Mouse (Mus musculus) testis, adult 2 months (tissue): ENCODE data around the gene Ost4. TPM values are rescaled to one million over a fixed set of nuclear protein-coding genes. Genes with fewer than 3 reads are reported as not detected.

Source experiments
- H3K27ac ChIP-seq: fragments of 200-500 bp; 2 replicates; pipeline ENCODE4 v1.5.1; 2012; ENCODE audit warnings: low read depth, low read length; ENCODE audit not compliant: control insufficient read depth, insufficient read depth
- H3K27me3 ChIP-seq: fragments of 200-500 bp; 2 replicates; pipeline ENCODE4 v1.6.1; 2012; ENCODE audit warnings: mild to moderate bottlenecking, low read length, moderate library complexity; ENCODE audit not compliant: control insufficient read depth, insufficient read depth
- H3K36me3 ChIP-seq: fragments of 200-500 bp; 2 replicates; pipeline ENCODE4 v1.6.1; 2012; ENCODE audit warnings: mild to moderate bottlenecking, low read length; ENCODE audit not compliant: control insufficient read depth, insufficient read depth
- H3K4me1 ChIP-seq: fragments of 200-500 bp; 2 replicates; pipeline ENCODE4 v1.6.1; 2012; ENCODE audit warnings: low read length; ENCODE audit not compliant: control insufficient read depth, insufficient read depth
- H3K4me3 ChIP-seq: fragments of 200-500 bp; 2 replicates; pipeline ENCODE4 v1.5.1; 2012; ENCODE audit warnings: low read depth, mild to moderate bottlenecking, low read length, moderate library complexity, mixed read lengths; ENCODE audit not compliant: control insufficient read depth
- CTCF ChIP-seq: fragments of 200-500 bp; IDR thresholded peaks from 2 replicates; pipeline ENCODE4 v1.5.1; 2012; ENCODE audit warnings: low read depth, mild to moderate bottlenecking, inconsistent platforms, low read length, moderate library complexity; ENCODE audit not compliant: control insufficient read depth, insufficient read depth, insufficient replicate concordance
- POLR2A ChIP-seq: fragments of 200-500 bp; IDR thresholded peaks from 2 replicates; pipeline ENCODE4 v1.6.1; 2012; ENCODE audit warnings: low read depth, mild to moderate bottlenecking, inconsistent platforms, low read length, moderate library complexity; ENCODE audit not compliant: control insufficient read depth
- polyA plus RNA-seq: library from polyadenylated mRNA; depleted of rRNA; stranded (reverse); fragments of >200 nt; gene quantifications from 2 replicates; pipeline ENCODE4 v1.2.3, GENCODE M21; 2012

Gene Ost4
- polyA plus RNA-seq, 1 experiment: 184 TPM

DNA sequence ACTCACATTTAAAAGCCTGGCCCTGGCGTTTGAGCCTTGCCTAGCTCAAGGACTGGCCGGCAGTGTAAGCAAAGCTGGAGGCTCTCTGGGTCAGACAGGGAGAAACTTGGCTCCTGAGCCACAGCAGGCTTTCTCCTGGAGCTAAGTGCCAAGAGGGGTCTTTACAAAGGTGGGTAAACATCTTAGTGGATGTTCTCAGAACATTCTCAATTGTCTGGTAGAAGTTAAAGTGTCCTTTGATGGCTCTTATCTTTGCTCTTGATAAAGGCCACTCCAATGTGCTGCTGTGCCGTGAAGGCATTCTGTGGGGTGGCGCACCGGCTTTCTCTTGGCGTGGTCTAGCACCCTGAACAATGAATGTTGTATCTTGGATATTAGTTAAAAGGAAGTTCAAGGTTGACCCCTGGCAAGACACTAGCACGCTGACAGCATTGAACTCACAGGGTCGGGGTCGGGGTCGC is 15.0 kb upstream of the Ost4 start:
- no peak overlapping the region for H3K4me3 ChIP-seq
- H3K27me3 ChIP-seq: no peaks in the 10 kb centered on the region
- TF ChIP-seq CTCF (no peak), POLR2A (no peak)
- H3K27ac ChIP-seq: no peak overlapping the region
- H3K36me3 ChIP-seq: no peaks in the 10 kb centered on the region
- peaks cover 21% of the 10 kb centered on the region for H3K4me1 ChIP-seq

DNA sequence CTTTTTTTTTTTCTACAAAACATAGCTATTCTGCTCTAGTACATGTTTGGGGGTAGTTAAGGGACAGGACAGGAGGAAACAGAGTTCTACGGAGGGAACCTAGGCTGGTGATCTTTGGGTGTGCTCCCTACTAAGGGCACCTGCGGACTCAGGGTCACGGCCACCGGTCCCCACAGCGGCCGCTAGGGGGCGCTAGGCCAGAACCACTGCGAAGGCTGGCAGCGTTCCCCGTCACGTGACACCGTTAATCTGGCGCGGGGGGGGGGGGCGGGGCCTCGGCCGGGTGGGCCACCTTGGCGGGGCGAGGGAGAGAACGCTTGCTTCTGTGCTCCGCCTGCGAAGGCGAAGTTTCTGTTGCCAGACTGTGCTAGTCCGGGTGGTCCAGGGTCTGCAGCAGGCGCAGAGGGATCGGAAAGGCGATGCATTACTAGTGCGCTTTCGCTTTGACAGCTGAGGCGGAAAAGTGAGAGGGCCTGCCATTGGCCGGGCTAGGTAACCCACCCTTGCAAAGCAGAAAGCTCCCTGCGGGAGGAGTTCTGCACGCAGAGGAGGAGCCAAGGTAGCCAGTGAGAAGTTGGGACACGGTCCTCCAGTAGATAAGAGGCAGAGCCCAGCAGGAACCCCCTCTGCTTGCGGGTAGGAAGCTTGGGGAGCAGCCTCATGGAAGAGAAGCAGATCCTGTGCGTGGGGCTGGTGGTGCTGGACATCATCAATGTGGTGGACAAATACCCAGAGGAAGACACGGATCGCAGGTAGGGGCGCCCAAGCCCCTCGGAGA is 13.9 kb upstream of the Ost4 start, which contains the start of gene Khk:
Gene Khk (plus strand): TSS at position 176 of the 778 bp plus-strand sequence.
- no peaks in the 10 kb centered on the region for H3K27me3 ChIP-seq
- no peaks in the 10 kb centered on the region for H3K36me3 ChIP-seq
- peaks cover 21% of the 10 kb centered on the region for H3K4me1 ChIP-seq
- H3K4me3 ChIP-seq: peak within 1 kb of the TSS; percentile 94
- TF ChIP-seq POLR2A (no peak; the same call in 1 of the 2 replicates), CTCF (peak; percentile 94)
- peak within 1 kb of the TSS; percentile 78 for H3K27ac ChIP-seq

DNA sequence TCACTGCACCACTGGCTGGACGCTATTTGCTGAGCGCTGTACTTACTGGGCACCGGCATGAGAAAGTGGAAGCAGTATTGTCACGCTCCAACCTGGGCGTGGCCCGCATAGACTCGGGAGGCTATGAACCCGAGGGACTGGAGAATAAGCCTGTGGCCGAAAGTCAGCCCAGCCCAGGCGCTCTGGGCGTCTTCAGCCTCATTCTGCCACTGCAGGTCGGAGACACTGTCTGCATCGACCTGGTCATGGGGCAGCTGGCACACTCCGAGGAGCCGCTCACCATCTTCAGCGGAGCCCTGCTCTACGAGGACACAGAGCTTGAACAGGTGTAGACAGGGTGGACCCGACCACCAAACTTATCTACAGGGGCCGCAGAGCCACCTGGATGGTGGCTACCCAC is 13.0 kb upstream of the Ost4 start:
- Histone ChIP-seq H3K36me3 (no peaks in the 10 kb centered on the region), H3K4me1 (peaks cover 21% of the 10 kb centered on the region), H3K27ac (no peak overlapping the region), H3K27me3 (no peaks in the 10 kb centered on the region), H3K4me3 (peak overlapping the region; percentile 78)
- TF ChIP-seq CTCF: 0 out of 2 replicates have a peak, but pooled peaks have one; percentile 23
- 0 out of 2 replicates have a peak, but pooled peaks have one; percentile 19 for TF ChIP-seq POLR2A

DNA sequence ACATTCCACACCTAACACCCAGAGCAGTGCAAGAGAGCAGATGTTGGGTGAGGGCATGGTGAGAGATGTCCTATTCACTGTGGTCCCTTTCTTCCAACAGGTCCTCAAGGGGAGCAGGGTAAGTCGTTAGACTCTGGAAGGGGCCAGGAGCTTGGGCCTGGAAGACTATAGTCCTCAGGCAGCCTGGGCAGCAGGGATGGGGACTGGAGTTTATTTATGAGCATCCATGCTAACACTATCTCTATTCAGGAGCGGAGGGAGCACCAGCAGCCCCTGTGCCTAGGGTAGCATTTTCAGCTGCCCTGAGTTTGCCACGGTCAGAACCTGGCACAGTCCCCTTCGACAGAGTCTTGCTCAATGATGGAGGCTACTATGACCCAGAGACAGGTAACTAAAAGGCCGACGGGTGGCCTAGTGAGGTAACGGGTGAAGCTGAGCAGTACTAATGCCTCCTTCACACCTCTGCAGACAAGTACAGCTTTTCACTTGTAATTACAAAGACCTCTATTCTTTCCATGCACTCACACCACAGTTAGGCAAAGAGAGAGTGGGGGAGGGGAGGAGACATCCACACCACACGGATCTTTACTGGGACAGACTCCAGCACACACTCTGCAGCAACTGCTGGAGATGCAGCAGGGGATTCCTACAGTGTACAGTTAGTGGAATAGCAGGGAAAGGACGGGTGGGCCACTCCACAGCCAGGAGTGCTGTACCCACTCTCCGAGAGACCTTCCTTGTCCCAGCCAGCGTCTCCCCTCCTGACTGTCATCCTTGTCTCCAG is 12.4 kb upstream of the Ost4 start:
- Histone ChIP-seq H3K4me1 (peaks cover 21% of the 10 kb centered on the region), H3K27ac (no peak overlapping the region), H3K36me3 (no peaks in the 10 kb centered on the region)

DNA sequence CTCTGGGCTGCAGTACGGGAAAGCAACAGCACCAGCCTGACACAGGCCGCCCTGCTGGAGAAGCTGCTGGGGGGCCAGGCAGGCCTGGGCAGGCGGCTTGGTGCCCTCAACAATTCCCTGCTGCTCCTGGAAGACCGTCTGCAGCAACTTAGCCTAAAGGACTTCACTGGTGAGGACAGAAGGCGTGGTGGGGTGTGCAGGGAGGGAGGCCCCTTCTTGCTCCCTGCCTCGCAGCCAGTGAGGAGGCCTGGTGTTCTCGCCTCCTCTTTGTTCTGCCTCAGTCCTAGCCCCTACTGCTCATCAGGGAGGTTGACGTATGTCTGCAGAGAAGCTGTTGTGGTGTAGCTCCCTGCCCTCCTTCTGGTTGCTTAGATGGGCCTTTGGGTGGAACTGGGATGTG is 11.1 kb upstream of the Ost4 start:
- TF ChIP-seq POLR2A (no peak), CTCF (no peak)
- Histone ChIP-seq H3K27me3 (no peaks in the 10 kb centered on the region), H3K4me1 (peaks cover 23% of the 10 kb centered on the region), H3K36me3 (no peaks in the 10 kb centered on the region), H3K4me3 (no peak overlapping the region), H3K27ac (no peak overlapping the region)

More for the DNA sequence above, 12.4 kb upstream of the Ost4 start:
- TF ChIP-seq CTCF (no peak), POLR2A (no peak; the same call in 1 of the 2 replicates)
- H3K4me3 ChIP-seq: peak overlapping the region; percentile 78
- H3K27me3 ChIP-seq: no peaks in the 10 kb centered on the region

DNA sequence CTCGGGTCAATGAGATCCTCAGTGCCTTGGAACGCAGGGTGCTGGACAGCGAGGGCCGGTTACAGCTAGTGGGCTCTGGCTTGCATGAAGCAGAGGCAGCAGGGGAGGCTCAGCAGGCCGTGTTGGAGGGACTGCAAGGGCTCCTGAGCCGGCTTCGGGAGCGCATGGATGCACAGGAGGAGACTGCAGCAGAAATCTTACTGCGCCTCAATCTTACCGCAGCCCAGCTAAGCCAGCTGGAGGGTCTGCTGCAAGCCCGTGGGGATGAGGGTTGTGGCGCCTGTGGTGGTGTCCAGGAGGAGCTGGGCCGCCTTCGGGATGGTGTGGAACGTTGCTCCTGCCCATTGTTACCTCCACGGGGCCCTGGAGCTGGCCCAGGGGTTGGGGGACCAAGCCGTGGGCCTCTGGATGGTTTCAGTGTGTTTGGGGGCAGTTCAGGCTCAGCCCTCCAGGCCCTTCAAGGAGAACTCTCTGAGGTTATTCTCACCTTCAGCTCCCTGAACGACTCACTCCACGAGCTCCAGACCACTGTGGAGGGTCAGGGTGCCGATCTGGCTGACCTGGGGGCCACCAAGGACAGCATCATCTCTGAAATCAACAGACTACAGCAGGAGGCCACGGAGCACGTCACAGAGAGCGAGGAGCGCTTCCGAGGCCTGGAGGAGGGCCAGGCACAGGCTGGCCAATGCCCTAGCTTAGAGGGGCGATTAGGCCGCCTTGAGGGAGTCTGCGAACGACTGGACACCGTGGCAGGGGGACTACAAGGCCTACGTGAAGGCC is 10.5 kb upstream of the Ost4 start:
- TF ChIP-seq CTCF (no peak), POLR2A (no peak)
- no peaks in the 10 kb centered on the region for H3K27me3 ChIP-seq
- H3K4me3 ChIP-seq: no peak overlapping the region
- H3K36me3 ChIP-seq: no peaks in the 10 kb centered on the region
- H3K4me1 ChIP-seq: peaks cover 23% of the 10 kb centered on the region
- H3K27ac ChIP-seq: no peak overlapping the region

DNA sequence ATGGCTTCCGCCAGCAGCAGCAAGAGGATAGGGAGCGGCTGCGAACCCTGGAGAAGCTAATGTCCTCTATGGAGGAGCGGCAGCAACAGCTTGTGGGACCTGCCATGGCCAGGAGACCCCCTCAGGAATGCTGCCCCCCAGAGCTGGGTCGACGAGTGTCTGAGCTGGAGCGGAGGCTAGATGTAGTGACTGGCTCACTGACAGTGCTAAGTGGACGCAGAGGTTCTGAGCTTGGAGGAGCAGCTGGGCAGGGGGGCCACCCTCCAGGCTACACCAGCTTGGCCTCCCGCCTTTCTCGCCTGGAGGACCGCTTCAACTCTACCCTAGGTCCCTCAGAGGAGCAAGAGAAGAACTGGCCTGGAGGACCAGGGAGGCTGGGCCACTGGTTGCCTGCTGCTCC is 9.8 kb upstream of the Ost4 start:
- no peak overlapping the region for H3K27ac ChIP-seq
- H3K36me3 ChIP-seq: no peaks in the 10 kb centered on the region
- peaks cover 21% of the 10 kb centered on the region for H3K4me1 ChIP-seq
- no peaks in the 10 kb centered on the region for H3K27me3 ChIP-seq
- no peak for TF ChIP-seq CTCF
- no peak for TF ChIP-seq POLR2A
- no peak overlapping the region for H3K4me3 ChIP-seq
